Comparison of ENCODE assay signal across 14 mouse cellular contexts in genomic region chr10:43120688-43121450, GRCm38 (mm10). TPM values are rescaled to one million over a fixed set of nuclear protein-coding genes. Genes with fewer than 3 reads are reported as not detected.
DNase-seq lines count a peak whose midpoint lies in the region; ATAC-seq and TF ChIP-seq lines count a peak whose summit lies in the region.
"Had no signal": no experiment of that assay in that cellular context is flagged by ENCODE, and none has a peak within 500 bp of the region (broad histone marks: within the 10 kb centered on the region; RNA-seq: fewer than 3 reads in every experiment).

No protein-coding gene starts in this region.

- TF ChIP-seq CTCF in kidney, postnatal 0 days (IDR thresholded peaks at IDR 0.05; ENCODE audit: low read depth) = no peak

- no peaks in the 10 kb centered on the region for H3K9me3 ChIP-seq in kidney, postnatal 0 days (replicated peaks; ENCODE audit: low read length)
- H3K9me3 ChIP-seq in ES-E14 (ENCODE audit: control insufficient read depth, insufficient read depth, low read depth, low read length) = no peaks in the 10 kb centered on the region
- H3K9me3 ChIP-seq: embryonic facial prominence, embryonic 12.5 days; hindbrain, embryonic 12.5 days; lung, embryonic 15.5 days had no signal

- no peaks in the 10 kb centered on the region for H3K27me3 ChIP-seq in kidney, postnatal 0 days (ENCODE audit: insufficient read depth, low read length)
- H3K27me3 ChIP-seq: embryonic facial prominence, embryonic 12.5 days; hindbrain, embryonic 12.5 days; lung, embryonic 15.5 days had no signal

- DNase-seq in kidney, postnatal 0 days (ENCODE audit: low spot score) = peak; percentile 46
- DNase-seq in kidney, postnatal 25 days = no peak
- DNase-seq in ES-E14 (ENCODE audit: low read depth, low spot score) = no peak
- DNase-seq in Muller cell, postnatal 12 days (ENCODE audit: inconsistent ontology term) = peak; percentile 55
- DNase-seq in embryo, embryonic 9.5 days (ENCODE audit: extremely low spot score) = peak; percentile 33
- no peak for DNase-seq in thymus, postnatal 4 days
- DNase-seq: cerebellum, adult 11-12 months; heart, adult 18-20 months; kidney, adult 18-20 months; right cerebral cortex, postnatal 4 days had no signal

- H3K4me2 ChIP-seq in kidney, postnatal 0 days (ENCODE audit: low read length) = no peak overlapping the region
- H3K4me2 ChIP-seq: embryonic facial prominence, embryonic 12.5 days; hindbrain, embryonic 12.5 days; lung, embryonic 15.5 days had no signal

- H3K4me3 ChIP-seq in kidney, postnatal 0 days (replicated peaks; ENCODE audit: low read depth, low read length) = no peak overlapping the region
- H3K4me3 ChIP-seq in ES-E14 (ENCODE audit: insufficient read depth in 1 of 2, low read depth in 1 of 2, low read length in 2 of 2, poor library complexity in 1 of 2, severe bottlenecking in 1 of 2) = no peak overlapping the region
- H3K4me3 ChIP-seq: embryonic facial prominence, embryonic 12.5 days; hindbrain, embryonic 12.5 days; lung, embryonic 15.5 days had no signal

- WGBS in kidney, postnatal 0 days = 29% methylated on average over 8 of the region's 8 CpGs

- no peak for ATAC-seq in kidney, postnatal 0 days (replicated peaks; ENCODE audit: low FRiP score, low read depth)
- no peak for ATAC-seq in CD4-positive, CD25-positive, alpha-beta regulatory T cell, adult 4 months

- in situ Hi-C loops in ES-E14 (cut with MboI; ENCODE audit: low sequenced_read_pairs in 2 of 2, unreplicated experiment in 2 of 2) = no loop called here

- no peaks in the 10 kb centered on the region for H3K4me1 ChIP-seq in kidney, postnatal 0 days (replicated peaks; ENCODE audit: insufficient read depth, low read length)
- no peaks in the 10 kb centered on the region for H3K4me1 ChIP-seq in ES-E14 (ENCODE audit: control insufficient read depth in 2 of 2, insufficient read depth in 2 of 2, low read length in 2 of 2, poor library complexity in 1 of 2)
- H3K4me1 ChIP-seq: lung, embryonic 15.5 days had no signal

- H3K9ac ChIP-seq in kidney, postnatal 0 days (ENCODE audit: low read depth, low read length) = no peak overlapping the region
- H3K9ac ChIP-seq in ES-E14 (ENCODE audit: insufficient read depth, low read depth, low read length, poor library complexity, severe bottlenecking) = no peak overlapping the region
- H3K9ac ChIP-seq: embryonic facial prominence, embryonic 12.5 days; hindbrain, embryonic 12.5 days; lung, embryonic 15.5 days had no signal

- H3K36me3 ChIP-seq in kidney, postnatal 0 days (ENCODE audit: insufficient read depth, low read length) = no peaks in the 10 kb centered on the region
- H3K36me3 ChIP-seq in ES-E14 (ENCODE audit: control insufficient read depth, insufficient read depth, low read length, poor library complexity, severe bottlenecking) = no peaks in the 10 kb centered on the region
- H3K36me3 ChIP-seq: embryonic facial prominence, embryonic 12.5 days; hindbrain, embryonic 12.5 days; lung, embryonic 15.5 days had no signal

- H3K27ac ChIP-seq in kidney, postnatal 0 days = no peak overlapping the region
- no peak overlapping the region for H3K27ac ChIP-seq in ES-E14 (ENCODE audit: insufficient read depth, low read depth, low read length, poor library complexity, severe bottlenecking)
- H3K27ac ChIP-seq: embryonic facial prominence, embryonic 12.5 days; lung, embryonic 15.5 days had no signal

TF ChIP-seq in ES-E14, 5 proteins besides CTCF, POLR2A, EP300 and RAD21:
- no peak for TF ChIP-seq ZC3H11A (IDR thresholded peaks at IDR 0.05; ENCODE audit: borderline replicate concordance, low read depth, low read length)
- peak; percentile 54; the same call in 1 of the 2 replicates for TF ChIP-seq ZNF384 (IDR thresholded peaks at IDR 0.05; ENCODE audit: low read depth, low read length)

RNA-seq across cellular contexts. Expression of gene Sobp, which starts 53.5 kb away (rescaled TPM):
- polyA plus RNA-seq in kidney, postnatal 0 days (2015; fragmentation: Nextera tagmentation; extraction: Ambion mirVana) = 0.91 and 1.2 TPM in 2 replicates
- total RNA-seq in ES-E14 (2012; rRNA removed) = 0.31 and 0.42 TPM in 2 replicates
- not detected for polyA plus RNA-seq in CD4-positive, CD25-positive, alpha-beta regulatory T cell, adult 4 months (2017; shearing (Covaris generic))

RNA-seq across cellular contexts. Expression of gene 9030612E09Rik, which starts 53.6 kb away (rescaled TPM):
- polyA plus RNA-seq in kidney, postnatal 0 days (2015; fragmentation: Nextera tagmentation; extraction: Ambion mirVana) = 0.62 and 0.68 TPM in 2 replicates
- not detected in 2 replicates for total RNA-seq in ES-E14 (2012; rRNA removed)
- not detected for polyA plus RNA-seq in CD4-positive, CD25-positive, alpha-beta regulatory T cell, adult 4 months (2017; shearing (Covaris generic))

Comparison
In these comparisons a context has a peak if more than half of its experiments do, and no peak if none do; other contexts are left out.
1. DNase-seq: peak in kidney, postnatal 0 days (single experiment), Muller cell, postnatal 12 days (single experiment) and embryo, embryonic 9.5 days (single experiment); none in kidney, postnatal 25 days (0 of 2), ES-E14 (single experiment) and thymus, postnatal 4 days (single experiment).